Mouse (Mus musculus) myocyte (in vitro differentiated cells): ENCODE data around the gene Ndufv1. TPM values are rescaled to one million over a fixed set of nuclear protein-coding genes. Genes with fewer than 3 reads are reported as not detected.
A peak's percentile ranks its signal among the peaks of the same experiment; 100 is the strongest.

Experiments
- H3K27me3 ChIP-seq: one replicate; pipeline ENCODE4 v1.6.1; 2011; ENCODE audit not compliant: control insufficient read depth, insufficient read depth, insufficient read length
- H3K36me3 ChIP-seq: one replicate; pipeline ENCODE4 v1.6.1; 2011; ENCODE audit not compliant: control insufficient read depth, insufficient read depth
- H3K4me2 ChIP-seq: one replicate; pipeline ENCODE4 v1.6.1; 2011; ENCODE audit warnings: low read depth, control low read depth
- H3K4me3 ChIP-seq: one replicate; pipeline ENCODE4 v1.5.1; 2011; ENCODE audit warnings: mild to moderate bottlenecking, control low read depth, moderate library complexity
- H3K79me2 ChIP-seq: one replicate; pipeline ENCODE4 v1.6.1; 2011; ENCODE audit not compliant: control insufficient read depth, insufficient read depth
- H3ac ChIP-seq: one replicate; pipeline ENCODE4 v1.6.1; 2011; ENCODE audit not compliant: control insufficient read depth, insufficient read length
- CEBPB ChIP-seq: IDR thresholded peaks from 2 replicates; pipeline ENCODE4 v1.6.1; 2011; ENCODE audit warnings: mild to moderate bottlenecking, moderate library complexity; ENCODE audit not compliant: poor library complexity, insufficient read depth, severe bottlenecking
- E2F4 ChIP-seq: IDR thresholded peaks from one replicate; pipeline ENCODE4 v1.6.1; 2011; ENCODE audit warnings: mild to moderate bottlenecking, control low read depth, moderate library complexity; ENCODE audit not compliant: insufficient read depth
- MAX ChIP-seq: IDR thresholded peaks from one replicate; pipeline ENCODE4 v1.6.1; 2011; ENCODE audit warnings: low read depth, mild to moderate bottlenecking, control low read depth
- MYOD1 ChIP-seq, 3 experiments: IDR thresholded peaks; one replicate each; pipeline ENCODE4 v1.6.1; 2011; ENCODE audit warnings: control low read depth in 2 of 3, low read depth in 2 of 3, mild to moderate bottlenecking in 2 of 3, moderate library complexity in 1 of 3; ENCODE audit not compliant: insufficient read length in 2 of 3, control insufficient read depth in 1 of 3
- MYOG ChIP-seq, 3 experiments: IDR thresholded peaks; one replicate each; pipeline ENCODE4 v1.6.1; 2011; ENCODE audit warnings: control low read depth in 2 of 3, low read depth in 2 of 3, mild to moderate bottlenecking in 2 of 3; ENCODE audit not compliant: insufficient read length in 2 of 3, control insufficient read depth in 1 of 3, insufficient read depth in 1 of 3
- POLR2A ChIP-seq: IDR thresholded peaks from one replicate; pipeline ENCODE4 v1.6.1; 2011; ENCODE audit warnings: low read depth, mild to moderate bottlenecking, control low read depth, moderate library complexity; ENCODE audit not compliant: insufficient read length
- POLR2AphosphoS2 ChIP-seq: IDR thresholded peaks from one replicate; pipeline ENCODE4 v1.6.1; 2011; ENCODE audit warnings: low read depth, control low read depth; ENCODE audit not compliant: insufficient read length
- REST ChIP-seq: IDR thresholded peaks from one replicate; pipeline ENCODE4 v1.6.1; 2011; ENCODE audit warnings: mild to moderate bottlenecking, control low read depth, moderate library complexity; ENCODE audit not compliant: insufficient read depth, insufficient read length
- SRF ChIP-seq: IDR thresholded peaks from one replicate; pipeline ENCODE4 v1.6.1; 2011; ENCODE audit warnings: low read depth; ENCODE audit not compliant: control insufficient read depth, insufficient read length
- TCF12 ChIP-seq: IDR thresholded peaks from one replicate; pipeline ENCODE4 v1.6.1; 2011; ENCODE audit warnings: mild to moderate bottlenecking, control low read depth; ENCODE audit not compliant: poor library complexity, insufficient read depth, severe bottlenecking
- TCF3 ChIP-seq: IDR thresholded peaks from one replicate; pipeline ENCODE4 v1.6.1; 2011; ENCODE audit warnings: low read depth, control low read depth; ENCODE audit not compliant: insufficient read length
- USF1 ChIP-seq: IDR thresholded peaks from one replicate; pipeline ENCODE4 v1.6.1; 2011; ENCODE audit warnings: low read depth, mild to moderate bottlenecking, control low read depth, moderate library complexity
- polyA plus RNA-seq: library from polyadenylated mRNA; unstranded; fragments of >200 nt; fragmentation: generic; extraction: Trizol; gene quantifications from one replicate; pipeline ENCODE4 v1.2.1, GENCODE M21; 2012; ENCODE audit warnings: missing spikeins

Ndufv1 gene
- polyA plus RNA-seq, 1 experiment: 405 TPM

GRCm38 (mm10) chr19:4057962-4058361 is 45.4 kb upstream of the Ndufv1 start:
- H3K79me2 ChIP-seq: no peaks in the 10 kb centered on the region
- no peak overlapping the region for H3K4me3 ChIP-seq
- no peaks in the 10 kb centered on the region for H3K36me3 ChIP-seq
- H3K4me2 ChIP-seq: no peak overlapping the region
- H3K27me3 ChIP-seq: no peaks in the 10 kb centered on the region
- no peak for TF ChIP-seq USF1
- no peak for TF ChIP-seq POLR2A
- TF ChIP-seq MAX: no peak
- TF ChIP-seq MYOG (IDR thresholded peaks at IDR 0.05; ENCODE audit: control insufficient read depth in 1 of 3, insufficient read depth in 1 of 3, insufficient read length in 2 of 3, low read depth in 2 of 3): no peak
- TF ChIP-seq E2F4: no peak
- TF ChIP-seq MYOD1 (IDR thresholded peaks at IDR 0.05; ENCODE audit: control insufficient read depth in 1 of 3, insufficient read length in 2 of 3, low read depth in 2 of 3): no peak
- TF ChIP-seq CEBPB: no peak
- TF ChIP-seq REST: no peak
- TF ChIP-seq POLR2AphosphoS2: no peak
- no peak for TF ChIP-seq SRF
- TF ChIP-seq TCF12: no peak
- TF ChIP-seq TCF3: no peak
- H3ac ChIP-seq: no peak overlapping the region

- no peaks in the 10 kb centered on the region for H3K79me2 ChIP-seq
- no peak overlapping the region for H3K4me3 ChIP-seq
- TF ChIP-seq MYOD1 (IDR thresholded peaks at IDR 0.05; ENCODE audit: control insufficient read depth in 1 of 3, insufficient read length in 2 of 3, low read depth in 2 of 3) (no peak), USF1 (no peak), CEBPB (no peak), TCF12 (no peak), TCF3 (no peak), POLR2A (no peak), POLR2AphosphoS2 (no peak)
- no peaks in the 10 kb centered on the region for H3K27me3 ChIP-seq
- H3K4me2 ChIP-seq: no peak overlapping the region
- H3K36me3 ChIP-seq: no peaks in the 10 kb centered on the region
- no peak overlapping the region for H3ac ChIP-seq
These were observed 44.8 kb upstream of the Ndufv1 start for GRCm38 (mm10) chr19:4057389-4057788.

- no peaks in the 10 kb centered on the region for H3K27me3 ChIP-seq
- H3K4me2 ChIP-seq: no peak overlapping the region
- TF ChIP-seq MYOD1 (IDR thresholded peaks at IDR 0.05; ENCODE audit: control insufficient read depth in 1 of 3, insufficient read length in 2 of 3, low read depth in 2 of 3): peak in 1 of 3 experiments; percentile 21
- no peak for TF ChIP-seq POLR2A
- H3ac ChIP-seq: no peak overlapping the region
- H3K4me3 ChIP-seq: no peak overlapping the region
- no peaks in the 10 kb centered on the region for H3K36me3 ChIP-seq
- no peaks in the 10 kb centered on the region for H3K79me2 ChIP-seq
These were observed 44.1 kb upstream of the Ndufv1 start for GRCm38 (mm10) chr19:4056727-4057126.

GRCm38 (mm10) chr19:4055947-4056693 is 43.5 kb upstream of the Ndufv1 start:
- H3ac ChIP-seq: no peak overlapping the region
- no peaks in the 10 kb centered on the region for H3K79me2 ChIP-seq
- H3K4me2 ChIP-seq: no peak overlapping the region
- no peaks in the 10 kb centered on the region for H3K27me3 ChIP-seq
- H3K36me3 ChIP-seq: no peaks in the 10 kb centered on the region
- no peak overlapping the region for H3K4me3 ChIP-seq
- peak in 2 of 3 experiments; percentile 44 to 82 for TF ChIP-seq MYOD1 (IDR thresholded peaks at IDR 0.05; ENCODE audit: control insufficient read depth in 1 of 3, insufficient read length in 2 of 3, low read depth in 2 of 3)
- TF ChIP-seq TCF3: no peak
- TF ChIP-seq MYOG (IDR thresholded peaks at IDR 0.05; ENCODE audit: control insufficient read depth in 1 of 3, insufficient read depth in 1 of 3, insufficient read length in 2 of 3, low read depth in 2 of 3): peak in 2 of 3 experiments; percentile 35 to 81

GRCm38 (mm10) chr19:4055216-4055946 is 42.8 kb upstream of the Ndufv1 start:
- Histone ChIP-seq H3K36me3 (no peaks in the 10 kb centered on the region), H3ac (no peak overlapping the region), H3K79me2 (no peaks in the 10 kb centered on the region), H3K4me2 (no peak overlapping the region), H3K4me3 (no peak overlapping the region), H3K27me3 (no peaks in the 10 kb centered on the region)
- TF ChIP-seq TCF12 (no peak), E2F4 (no peak), MYOG (IDR thresholded peaks at IDR 0.05; ENCODE audit: control insufficient read depth in 1 of 3, insufficient read depth in 1 of 3, insufficient read length in 2 of 3, low read depth in 2 of 3) (no peak), SRF (no peak), MAX (no peak), REST (no peak), USF1 (no peak), MYOD1 (IDR thresholded peaks at IDR 0.05; ENCODE audit: control insufficient read depth in 1 of 3, insufficient read length in 2 of 3, low read depth in 2 of 3) (no peak), TCF3 (no peak), POLR2A (no peak)
